18 mouse cellular contexts compared by ENCODE assay signal in the genomic region with DNA sequence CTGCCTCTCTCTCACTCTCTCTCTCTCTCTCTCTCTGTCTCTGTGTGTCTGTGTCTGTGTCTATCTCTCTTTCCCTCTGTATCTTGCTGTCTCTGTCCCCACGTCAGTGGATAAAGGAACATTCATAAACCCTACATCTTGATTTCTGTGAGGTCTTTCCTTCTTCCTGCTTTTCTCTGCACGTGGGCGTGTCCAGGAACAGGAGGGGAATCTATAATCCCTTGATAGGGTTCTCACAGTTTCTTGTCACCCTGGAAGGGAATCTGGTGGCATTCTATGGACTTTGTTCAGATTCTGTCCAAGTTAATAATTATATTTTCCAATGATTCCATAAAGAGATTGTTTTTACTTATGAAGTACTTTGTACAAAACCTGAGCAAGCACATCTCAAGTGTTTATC.
DNase-seq lines count a peak whose midpoint lies in the region; ATAC-seq and TF ChIP-seq lines count a peak whose summit lies in the region.
"Had no signal": no experiment of that assay in that cellular context is flagged by ENCODE, and none has a peak within 500 bp of the region (broad histone marks: within the 10 kb centered on the region; RNA-seq: fewer than 3 reads in every experiment).

No protein-coding gene starts in this region.

- no peak overlapping the region for H3K27ac ChIP-seq in intestine, embryonic 15.5 days
- H3K27ac ChIP-seq in intestine, embryonic 16.5 days (ENCODE audit: low read length): no peak overlapping the region
- H3K27ac ChIP-seq in small intestine, adult 2 months (ENCODE audit: insufficient read depth, low read depth, low read length): peak overlapping the region; percentile 84
- no peak overlapping the region for H3K27ac ChIP-seq in hindbrain, embryonic 16.5 days (ENCODE audit: low read depth, low read length)
- H3K27ac ChIP-seq: embryonic facial prominence, embryonic 10.5 days; embryonic facial prominence, embryonic 12.5 days; forebrain, embryonic 13.5 days; forebrain, embryonic 15.5 days had no signal

- no peak for TF ChIP-seq POLR2A in small intestine, adult 2 months (IDR thresholded peaks at IDR 0.05; ENCODE audit: low read depth, low read length)

- H3K36me3 ChIP-seq in intestine, embryonic 15.5 days: no peaks in the 10 kb centered on the region
- H3K36me3 ChIP-seq in intestine, embryonic 16.5 days (ENCODE audit: control insufficient read depth, insufficient read depth, low read length): no peaks in the 10 kb centered on the region
- no peaks in the 10 kb centered on the region for H3K36me3 ChIP-seq in small intestine, adult 2 months (ENCODE audit: control insufficient read depth, insufficient read depth, low read length)
- H3K36me3 ChIP-seq in hindbrain, embryonic 16.5 days (ENCODE audit: control insufficient read depth, insufficient read depth, low read length): no peaks in the 10 kb centered on the region
- H3K36me3 ChIP-seq: embryonic facial prominence, embryonic 10.5 days; embryonic facial prominence, embryonic 12.5 days; forebrain, embryonic 15.5 days had no signal

- H3K4me3 ChIP-seq in intestine, embryonic 15.5 days (replicated peaks): no peak overlapping the region
- no peak overlapping the region for H3K4me3 ChIP-seq in intestine, embryonic 16.5 days (ENCODE audit: low read length)
- H3K4me3 ChIP-seq in small intestine, adult 2 months (ENCODE audit: low read depth, low read length): no peak overlapping the region
- H3K4me3 ChIP-seq in hindbrain, embryonic 16.5 days (ENCODE audit: low read length): no peak overlapping the region
- H3K4me3 ChIP-seq: embryonic facial prominence, embryonic 10.5 days; embryonic facial prominence, embryonic 12.5 days; forebrain, embryonic 13.5 days; forebrain, embryonic 15.5 days had no signal

- no peak for DNase-seq in ovary, postnatal 14 days (ENCODE audit: low spot score)
- DNase-seq: adrenal gland, adult 2 months; adrenal gland, postnatal 10 days; adrenal gland, postnatal 25 days; cerebellum, adult 11 months; cerebellum, adult 18-20 months; cerebellum, adult 8-10 months; cerebellum, adult 9-11 months; cerebellum, postnatal 25 days; forebrain, postnatal 0 days had no signal

- no peaks in the 10 kb centered on the region for H3K9me3 ChIP-seq in intestine, embryonic 15.5 days
- no peaks in the 10 kb centered on the region for H3K9me3 ChIP-seq in intestine, embryonic 16.5 days (ENCODE audit: control insufficient read depth, low read length)
- no peaks in the 10 kb centered on the region for H3K9me3 ChIP-seq in hindbrain, embryonic 16.5 days (ENCODE audit: control insufficient read depth, low read length)
- H3K9me3 ChIP-seq: embryonic facial prominence, embryonic 10.5 days; embryonic facial prominence, embryonic 12.5 days; forebrain, embryonic 13.5 days; forebrain, embryonic 15.5 days had no signal

- H3K4me2 ChIP-seq in intestine, embryonic 15.5 days (replicated peaks): no peak overlapping the region
- peak overlapping the region; percentile 4; the same call in 1 of the 2 replicates for H3K4me2 ChIP-seq in intestine, embryonic 16.5 days (ENCODE audit: low read depth, low read length)
- H3K4me2 ChIP-seq in hindbrain, embryonic 16.5 days (ENCODE audit: low read length): no peak overlapping the region
- H3K4me2 ChIP-seq: embryonic facial prominence, embryonic 12.5 days; forebrain, embryonic 13.5 days; forebrain, embryonic 15.5 days had no signal

- H3K9ac ChIP-seq in intestine, embryonic 15.5 days: no peak overlapping the region
- no peak overlapping the region for H3K9ac ChIP-seq in intestine, embryonic 16.5 days (ENCODE audit: low read depth, low read length)
- H3K9ac ChIP-seq in hindbrain, embryonic 16.5 days (ENCODE audit: low read depth, low read length): no peak overlapping the region
- H3K9ac ChIP-seq: embryonic facial prominence, embryonic 12.5 days; forebrain, embryonic 13.5 days; forebrain, embryonic 15.5 days; forebrain, postnatal 0 days had no signal

- peak; percentile 53; the same call in 1 of the 2 replicates for ATAC-seq in intestine, embryonic 15.5 days
- ATAC-seq in intestine, embryonic 16.5 days: peak; percentile 50
- no peak for ATAC-seq in hindbrain, embryonic 16.5 days
- ATAC-seq: forebrain, embryonic 13.5 days; forebrain, embryonic 15.5 days; forebrain, postnatal 0 days had no signal

- WGBS in intestine, embryonic 15.5 days: 38% methylated on average over 3 of the region's 3 CpGs
- WGBS in intestine, embryonic 16.5 days: 46% methylated on average over 3 of the region's 3 CpGs
- 20% methylated on average over 3 of the region's 3 CpGs for WGBS in small intestine, adult 2 months
- WGBS in hindbrain, embryonic 16.5 days: 65% methylated on average over 3 of the region's 3 CpGs

- peaks cover 23% of the 10 kb centered on the region for H3K4me1 ChIP-seq in intestine, embryonic 15.5 days (replicated peaks)
- H3K4me1 ChIP-seq in intestine, embryonic 16.5 days (ENCODE audit: control insufficient read depth, insufficient read depth, low read length): peaks cover 18% of the 10 kb centered on the region
- H3K4me1 ChIP-seq in small intestine, adult 2 months (ENCODE audit: control insufficient read depth, insufficient read depth, insufficient read length, low read length): peaks cover 6% of the 10 kb centered on the region; the same call in 1 of the 2 replicates
- peaks cover 7% of the 10 kb centered on the region for H3K4me1 ChIP-seq in hindbrain, embryonic 16.5 days (ENCODE audit: control insufficient read depth, insufficient read depth, low read depth, low read length)
- H3K4me1 ChIP-seq: forebrain, embryonic 13.5 days had no signal

- TF ChIP-seq CTCF in small intestine, adult 2 months (IDR thresholded peaks at IDR 0.05; ENCODE audit: extremely low read depth, insufficient read length, insufficient replicate concordance, low read depth, low read length): no peak

- no peaks in the 10 kb centered on the region; the same call in 1 of the 2 replicates for H3K27me3 ChIP-seq in intestine, embryonic 15.5 days (replicated peaks)
- 0 out of 2 replicates have a peak, but pooled peaks cover 4% of the 10 kb centered on the region for H3K27me3 ChIP-seq in intestine, embryonic 16.5 days (replicated peaks; ENCODE audit: control insufficient read depth, insufficient read depth, low read length)
- H3K27me3 ChIP-seq in small intestine, adult 2 months (ENCODE audit: control insufficient read depth, insufficient read depth, low read length): no peaks in the 10 kb centered on the region
- no peaks in the 10 kb centered on the region for H3K27me3 ChIP-seq in hindbrain, embryonic 16.5 days (replicated peaks; ENCODE audit: control insufficient read depth, insufficient read depth, low read length)
- H3K27me3 ChIP-seq: embryonic facial prominence, embryonic 12.5 days; forebrain, embryonic 13.5 days; forebrain, embryonic 15.5 days had no signal
